Mouse (Mus musculus) CH12.LX (cell line): Measurements from ENCODE around the gene Gpr84.

Source experiments
- CTCF ChIP-seq, 2 experiments: IDR thresholded peaks in 1 of 2; conservative IDR thresholded peaks in 1 of 2; 2 replicates each; pipeline ENCODE4 v1.5.1; 2011 to 2012; ENCODE audit warnings: low read depth in 2 of 2, low read length in 2 of 2, improper control_type of control experiment in 1 of 2, inconsistent platforms in 1 of 2, mild to moderate bottlenecking in 1 of 2, moderate library complexity in 1 of 2
- EP300 ChIP-seq: IDR thresholded peaks from 2 replicates; pipeline ENCODE4 v1.6.1; 2011; ENCODE audit warnings: low read length, improper control_type of control experiment
- MAFK ChIP-seq: IDR thresholded peaks from 2 replicates; pipeline ENCODE4 v1.6.1; 2011; ENCODE audit warnings: low read length, improper control_type of control experiment; ENCODE audit not compliant: insufficient replicate concordance
- NELFE ChIP-seq: IDR thresholded peaks from 2 replicates; pipeline ENCODE4 v1.6.1; 2011; ENCODE audit warnings: low read depth, low read length, improper control_type of control experiment
- POLR2A ChIP-seq: IDR thresholded peaks from 2 replicates; pipeline ENCODE4 v1.6.1; 2011; ENCODE audit warnings: low read depth, mild to moderate bottlenecking, improper control_type of control experiment, low read length
- SIN3A ChIP-seq: IDR thresholded peaks from 2 replicates; pipeline ENCODE4 v1.6.1; 2012; ENCODE audit warnings: low read length, improper control_type of control experiment, inconsistent platforms
- UBTF ChIP-seq: IDR thresholded peaks from 2 replicates; pipeline ENCODE4 v1.6.1; 2012; ENCODE audit warnings: low read depth, mild to moderate bottlenecking, inconsistent platforms, low read length, improper control_type of control experiment, moderate library complexity
- USF1 ChIP-seq: IDR thresholded peaks from 2 replicates; pipeline ENCODE4 v1.6.1; 2014; ENCODE audit warnings: low read depth, mild to moderate bottlenecking, inconsistent platforms, low read length, improper control_type of control experiment

DNA sequence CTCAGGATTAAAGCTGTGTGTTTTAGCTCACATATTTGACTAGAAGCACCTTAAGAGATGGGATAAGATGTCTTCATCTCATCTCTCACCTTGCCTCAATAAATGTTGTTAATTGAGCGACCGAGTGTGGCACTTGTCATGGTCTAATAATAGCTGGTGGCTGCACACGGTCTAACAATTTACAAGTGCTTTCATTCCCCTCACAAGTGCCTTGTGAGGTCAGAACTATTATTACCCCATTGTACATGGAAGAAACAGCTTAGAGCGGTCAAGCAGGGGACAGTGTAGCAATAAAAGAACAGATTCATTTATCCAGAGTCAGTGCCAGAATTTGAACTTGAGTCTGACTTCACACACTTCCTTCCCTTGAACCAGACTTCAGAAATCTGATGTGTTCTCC lies 45.0 kb upstream of the Gpr84 start:
- TF ChIP-seq CTCF (conservative IDR thresholded peaks at IDR 0.05 in 1 of 2, IDR thresholded peaks at IDR 0.05 in 1 of 2; ENCODE audit: low read depth in 2 of 2, low read length in 2 of 2) (no peak), UBTF (no peak), POLR2A (no peak), NELFE (no peak), USF1 (no peak), EP300 (peak; percentile 3; the same call in 1 of the 2 replicates), SIN3A (no peak), MAFK (no peak)
